13 mouse cellular contexts compared by ENCODE assay signal in the genomic region with DNA sequence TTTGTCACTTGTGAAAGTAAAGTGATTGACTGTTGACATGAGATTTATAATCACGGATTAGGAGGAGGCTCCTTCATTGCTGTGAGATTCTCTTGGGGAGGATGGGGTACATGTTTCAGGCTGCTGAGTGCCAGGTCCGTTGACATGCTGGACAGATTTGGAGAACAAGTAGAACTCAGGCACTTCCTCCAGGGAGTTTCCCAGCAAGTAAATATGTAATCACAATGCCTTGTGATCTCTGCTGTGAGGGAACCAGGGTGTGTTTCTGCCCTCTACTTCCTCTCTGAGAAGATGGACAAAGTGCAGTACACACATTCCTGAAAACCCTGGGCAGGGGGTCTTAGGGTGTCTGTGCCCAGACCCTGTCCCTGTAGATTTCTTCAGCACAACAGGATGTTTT. TPM values are rescaled to one million over a fixed set of nuclear protein-coding genes. Genes with fewer than 3 reads are reported as not detected.
DNase-seq lines count a peak whose midpoint lies in the region; ATAC-seq and TF ChIP-seq lines count a peak whose summit lies in the region.
"Had no signal": no experiment of that assay in that cellular context is flagged by ENCODE, and none has a peak within 500 bp of the region (broad histone marks: within the 10 kb centered on the region; RNA-seq: fewer than 3 reads in every experiment).

No protein-coding gene starts in this region.

- no peak for TF ChIP-seq EP300 in heart, postnatal 0 days (IDR thresholded peaks at IDR 0.05; ENCODE audit: low read depth)

- no peak for TF ChIP-seq POLR2A in thymus, adult 2 months (IDR thresholded peaks at IDR 0.05; ENCODE audit: control insufficient read depth, extremely low read depth, insufficient read depth, low read length, poor library complexity)

- no peaks in the 10 kb centered on the region for H3K4me1 ChIP-seq in heart, postnatal 0 days (ENCODE audit: control insufficient read depth, insufficient read depth)
- H3K4me1 ChIP-seq in thymus, adult 2 months (replicated peaks; ENCODE audit: control insufficient read depth, insufficient read depth, low read length) = peaks cover 13% of the 10 kb centered on the region
- H3K4me1 ChIP-seq in intestine, postnatal 0 days (replicated peaks; ENCODE audit: control insufficient read depth, insufficient read depth, low read length) = peaks cover 14% of the 10 kb centered on the region

- peaks cover 26% of the 10 kb centered on the region for H3K36me3 ChIP-seq in heart, postnatal 0 days (replicated peaks; ENCODE audit: control insufficient read depth, insufficient read depth, low read length)
- H3K36me3 ChIP-seq in thymus, adult 2 months (ENCODE audit: control insufficient read depth, insufficient read depth, low read length) = no peaks in the 10 kb centered on the region; the same call in 1 of the 2 replicates
- H3K36me3 ChIP-seq in intestine, postnatal 0 days (ENCODE audit: control insufficient read depth, insufficient read depth) = peaks cover 24% of the 10 kb centered on the region

- 47% methylated on average over 2 of the region's 2 CpGs for WGBS in heart, postnatal 0 days
- 68% methylated on average over 2 of the region's 2 CpGs for WGBS in thymus, adult 2 months
- 22% methylated on average over 2 of the region's 2 CpGs for WGBS in intestine, postnatal 0 days

- DNase-seq in heart, postnatal 0 days (ENCODE audit: low spot score) = no peak
- DNase-seq in heart, postnatal 14 days = no peak
- no peak for DNase-seq in thymus, adult 2 months
- no peak for DNase-seq in thymus, postnatal 14 days
- peak; percentile 63 for DNase-seq in yolk sac, embryonic 10.5 days (ENCODE audit: low spot score)
- DNase-seq in layer of hippocampus, postnatal 25 days (ENCODE audit: extremely low spot score in 1 of 2, low spot score in 1 of 2) = no peak
- DNase-seq in testis, postnatal 10 days (ENCODE audit: low spot score) = no peak
- DNase-seq: adrenal gland, adult 8-10 months; gastrocnemius, postnatal 25 days; retina, postnatal 1 day; thymus, postnatal 36 days had no signal

- H3K27ac ChIP-seq in heart, postnatal 0 days (ENCODE audit: low read depth) = peak overlapping the region; percentile 20; the same call in 1 of the 2 replicates
- 0 out of 2 replicates have a peak overlapping the region, but pooled peaks have one; percentile 25 for H3K27ac ChIP-seq in thymus, adult 2 months (ENCODE audit: control insufficient read depth, insufficient read depth, low read length)
- H3K27ac ChIP-seq in intestine, postnatal 0 days (ENCODE audit: low read depth, low read length) = peak overlapping the region; percentile 86

- no peak overlapping the region for H3K4me3 ChIP-seq in heart, postnatal 0 days (ENCODE audit: low read depth, low read length)
- H3K4me3 ChIP-seq in thymus, adult 2 months (ENCODE audit: control insufficient read depth, insufficient read depth, low read length) = no peak overlapping the region
- H3K4me3 ChIP-seq in intestine, postnatal 0 days (ENCODE audit: low read depth, low read length) = no peak overlapping the region

- TF ChIP-seq CTCF in heart, postnatal 0 days (IDR thresholded peaks at IDR 0.05; ENCODE audit: low read depth) = no peak
- no peak for TF ChIP-seq CTCF in thymus, adult 2 months (IDR thresholded peaks at IDR 0.05; ENCODE audit: borderline replicate concordance, control insufficient read depth, extremely low read depth, insufficient read depth, low read length, poor library complexity)
- no peak for TF ChIP-seq CTCF in intestine, postnatal 0 days (IDR thresholded peaks at IDR 0.05; ENCODE audit: low read depth)

- no peak overlapping the region for H3K9ac ChIP-seq in heart, postnatal 0 days (replicated peaks; ENCODE audit: low read depth, low read length)
- H3K9ac ChIP-seq in intestine, postnatal 0 days (ENCODE audit: low read depth, low read length) = no peak overlapping the region

- intact Hi-C loops in heart, postnatal 14 days (cut with DNase I) = no loop called here

- H3K4me2 ChIP-seq in heart, postnatal 0 days (ENCODE audit: low read depth, low read length) = no peak overlapping the region
- H3K4me2 ChIP-seq in intestine, postnatal 0 days (replicated peaks; ENCODE audit: low read depth) = peak overlapping the region; percentile 37

- no peaks in the 10 kb centered on the region for H3K27me3 ChIP-seq in heart, postnatal 0 days (ENCODE audit: control insufficient read depth, insufficient read depth, low read length)
- no peaks in the 10 kb centered on the region for H3K27me3 ChIP-seq in thymus, adult 2 months (ENCODE audit: control insufficient read depth, insufficient read depth, low read length)
- no peaks in the 10 kb centered on the region for H3K27me3 ChIP-seq in intestine, postnatal 0 days (replicated peaks; ENCODE audit: control insufficient read depth, insufficient read depth, low read length)

- no peaks in the 10 kb centered on the region for H3K9me3 ChIP-seq in heart, postnatal 0 days (replicated peaks; ENCODE audit: control insufficient read depth, low read length)
- H3K9me3 ChIP-seq in intestine, postnatal 0 days (ENCODE audit: control insufficient read depth) = no peaks in the 10 kb centered on the region

- no peak for ATAC-seq in heart, postnatal 0 days (ENCODE audit: insufficient read depth, low read depth)
- ATAC-seq in intestine, postnatal 0 days = peak; percentile 71

RNA-seq across cellular contexts. Expression of a gene that starts 20.0 kb away (rescaled TPM):
- not detected in 2 replicates for total RNA-seq in heart, postnatal 0 days (2014; rRNA removed; ENCODE audit: low replicate concordance)
- not detected in 2 replicates for polyA plus RNA-seq in heart, postnatal 0 days (2015; fragmentation: Nextera tagmentation; extraction: Ambion mirVana)
- not detected for total RNA-seq in heart, postnatal 14 days (2021)
- polyA plus RNA-seq in thymus, adult 2 months (2012; rRNA removed) = 0.15 TPM in 1 of 2 replicates, not detected in the other
- polyA plus RNA-seq in intestine, postnatal 0 days (2015; fragmentation: Nextera tagmentation; extraction: Ambion mirVana) = not detected in 2 replicates
- total RNA-seq in layer of hippocampus, postnatal 25 days (2021) = under 1 TPM in 1 of 2 experiments, not detected in 1; 0.66 TPM
- total RNA-seq: adrenal gland, adult 8-10 months; gastrocnemius, postnatal 25 days had no signal
- polyA plus RNA-seq: lung, embryonic 16.5 days had no signal

RNA-seq across cellular contexts. Expression of a gene that starts 23.4 kb away (rescaled TPM):
- not detected in 2 replicates for total RNA-seq in heart, postnatal 0 days (2014; rRNA removed; ENCODE audit: low replicate concordance)
- not detected in 2 replicates for polyA plus RNA-seq in heart, postnatal 0 days (2015; fragmentation: Nextera tagmentation; extraction: Ambion mirVana)
- not detected for total RNA-seq in heart, postnatal 14 days (2021)
- 0.53 and 1.1 TPM in 2 replicates for polyA plus RNA-seq in thymus, adult 2 months (2012; rRNA removed)
- polyA plus RNA-seq in intestine, postnatal 0 days (2015; fragmentation: Nextera tagmentation; extraction: Ambion mirVana) = 0.12 TPM in 1 of 2 replicates, not detected in the other
- total RNA-seq in layer of hippocampus, postnatal 25 days (2021) = under 1 TPM in 1 of 2 experiments, not detected in 1; 0.44 TPM
- total RNA-seq: adrenal gland, adult 8-10 months had no signal

RNA-seq across cellular contexts. Expression of a gene that starts 33.0 kb away (rescaled TPM):
- total RNA-seq in heart, postnatal 0 days (2014; rRNA removed; ENCODE audit: low replicate concordance) = 20.4 and 38.0 TPM in 2 replicates
- 5.0 and 5.2 TPM in 2 replicates for polyA plus RNA-seq in heart, postnatal 0 days (2015; fragmentation: Nextera tagmentation; extraction: Ambion mirVana)
- total RNA-seq in heart, postnatal 14 days (2021) = 10 to 100 TPM; 42.2 to 44.1 TPM
- 151 and 172 TPM in 2 replicates for polyA plus RNA-seq in thymus, adult 2 months (2012; rRNA removed)
- 5.8 and 6.1 TPM in 2 replicates for polyA plus RNA-seq in intestine, postnatal 0 days (2015; fragmentation: Nextera tagmentation; extraction: Ambion mirVana)
- total RNA-seq in layer of hippocampus, postnatal 25 days (2021) = 100 to 1,000 TPM; 434 to 488 TPM

RNA-seq across cellular contexts. Expression of a gene that starts 43.3 kb away (rescaled TPM):
- total RNA-seq in heart, postnatal 0 days (2014; rRNA removed; ENCODE audit: low replicate concordance) = 0.08 TPM in 1 of 2 replicates, not detected in the other
- 0.26 and 0.27 TPM in 2 replicates for polyA plus RNA-seq in heart, postnatal 0 days (2015; fragmentation: Nextera tagmentation; extraction: Ambion mirVana)
- under 1 TPM; 0.17 to 0.22 TPM for total RNA-seq in heart, postnatal 14 days (2021)
- polyA plus RNA-seq in thymus, adult 2 months (2012; rRNA removed) = 0.04 TPM in 2 replicates
- 0.07 and 0.10 TPM in 2 replicates for polyA plus RNA-seq in intestine, postnatal 0 days (2015; fragmentation: Nextera tagmentation; extraction: Ambion mirVana)
- not detected for total RNA-seq in layer of hippocampus, postnatal 25 days (2021)
- total RNA-seq: adrenal gland, adult 8-10 months; gastrocnemius, postnatal 25 days had no signal

RNA-seq across cellular contexts. Expression of a gene that starts 51.4 kb away (rescaled TPM):
- total RNA-seq in heart, postnatal 0 days (2014; rRNA removed; ENCODE audit: low replicate concordance) = 48.3 and 66.3 TPM in 2 replicates
- polyA plus RNA-seq in heart, postnatal 0 days (2015; fragmentation: Nextera tagmentation; extraction: Ambion mirVana) = 61.8 and 62.5 TPM in 2 replicates
- 10 to 100 TPM; 52.0 to 54.4 TPM for total RNA-seq in heart, postnatal 14 days (2021)
- 285 and 346 TPM in 2 replicates for polyA plus RNA-seq in thymus, adult 2 months (2012; rRNA removed)
- polyA plus RNA-seq in intestine, postnatal 0 days (2015; fragmentation: Nextera tagmentation; extraction: Ambion mirVana) = 107 TPM in 2 replicates
- 10 to 100 TPM; 86.9 to 87.6 TPM for total RNA-seq in layer of hippocampus, postnatal 25 days (2021)

Comparison
In these comparisons a context has a peak if more than half of its experiments do, and no peak if none do; other contexts are left out.
1. H3K27ac ChIP-seq: peak in every context shown above with its lines; median percentile 86 in intestine, postnatal 0 days; 25 in thymus, adult 2 months; 20 in heart, postnatal 0 days.
2. RNA of a gene that starts 33.0 kb away (total RNA-seq): 434 to 488 TPM in layer of hippocampus, postnatal 25 days; 42.2 to 44.1 TPM in heart, postnatal 14 days and 20.4 to 38.0 TPM in heart, postnatal 0 days; every median in the first group is over 4 times any median in the second.